Mouse (Mus musculus) G1E (cell line): ENCODE results near the gene Atr. TPM values are rescaled to one million over a fixed set of nuclear protein-coding genes. Genes with fewer than 3 reads are reported as not detected.

Experiments used
- ATAC-seq: 2 replicates; pipeline ENCODE4 v1.8.0; 2016; ENCODE audit warnings: mild to moderate bottlenecking; ENCODE audit not compliant: insufficient number of reproducible peaks, poor library complexity, low FRiP score, severe bottlenecking; ENCODE audit errors: extremely low read depth
- DNase-seq: peaks from one replicate; pipeline ENCODE4 v3.0.0; 2012; ENCODE audit warnings: low spot score
- H3K27me3 ChIP-seq: 2 replicates; pipeline ENCODE4 v1.6.1; 2012; ENCODE audit warnings: mild to moderate bottlenecking, low read length, inconsistent platforms; ENCODE audit not compliant: insufficient read depth
- H3K36me3 ChIP-seq: replicated peaks from 2 replicates; pipeline ENCODE3; 2012; ENCODE audit warnings: mild to moderate bottlenecking, inconsistent platforms
- H3K4me1 ChIP-seq: 2 replicates; pipeline ENCODE4 v1.6.1; 2012; ENCODE audit warnings: low read depth, low read length, inconsistent platforms, mixed read lengths; ENCODE audit not compliant: insufficient read depth
- H3K4me3 ChIP-seq: 2 replicates; pipeline ENCODE4 v1.5.1; 2012; ENCODE audit warnings: low read depth, mild to moderate bottlenecking, inconsistent platforms, low read length, moderate library complexity, mixed read lengths
- H3K9me3 ChIP-seq: replicated peaks from 2 replicates; pipeline ENCODE4 v1.6.1; 2012; ENCODE audit warnings: inconsistent platforms
- CTCF ChIP-seq: IDR thresholded peaks from 2 replicates; pipeline ENCODE4 v1.5.1; 2012; ENCODE audit warnings: low read depth, low read length, inconsistent platforms, mixed read lengths
- GATA1 ChIP-seq: IDR thresholded peaks from 2 replicates; pipeline ENCODE4 v1.6.1; 2012; ENCODE audit warnings: borderline replicate concordance, low read length, inconsistent platforms, mixed read lengths
- GATA2 ChIP-seq: IDR thresholded peaks from 2 replicates; pipeline ENCODE4 v1.6.1; 2012; ENCODE audit warnings: low read depth, low read length, inconsistent platforms, borderline replicate concordance
- POLR2AphosphoS5 ChIP-seq: IDR thresholded peaks from 2 replicates; pipeline ENCODE4 v1.6.1; 2012; ENCODE audit warnings: low read depth, low read length, inconsistent platforms; ENCODE audit not compliant: insufficient replicate concordance
- TAL1 ChIP-seq: conservative IDR thresholded peaks from 2 replicates; pipeline ENCODE4 v1.6.1; 2012; ENCODE audit warnings: low read depth, low read length, inconsistent platforms, mixed read lengths
- polyA plus RNA-seq: library from polyadenylated mRNA; stranded (reverse); fragments of >175 nt; gene quantifications from 2 replicates; pipeline ENCODE4 v1.2.3, GENCODE M21; 2012
- total RNA-seq, 2 experiments: library from RNA; stranded (forward) in 1 of 2; stranded (reverse) in 1 of 2; fragments of 200-1000 nt in 1 of 2; fragments of >200 nt in 1 of 2; fragmentation: Nextera tagmentation in 1 of 2; gene quantifications; 2 replicates each; pipeline ENCODE4 v1.2.3; 2014 to 2017

Atr gene
- total and polyA plus RNA-seq, 3 experiments: 6.9 to 116 (median 80.1) TPM

- DNase-seq: no peak
- peaks cover 54% of the 10 kb centered on the region for H3K36me3 ChIP-seq
- no peaks in the 10 kb centered on the region for H3K27me3 ChIP-seq
- H3K4me3 ChIP-seq: no peak overlapping the region
- no peaks in the 10 kb centered on the region for H3K9me3 ChIP-seq
- no peak for ATAC-seq
- no peak for TF ChIP-seq TAL1
- no peak for TF ChIP-seq CTCF
- TF ChIP-seq GATA2: no peak
- no peak for TF ChIP-seq POLR2AphosphoS5
- TF ChIP-seq GATA1: no peak
- H3K4me1 ChIP-seq: peaks cover 18% of the 10 kb centered on the region
These were observed 106.6 kb downstream of the Atr start for GRCm38 (mm10) chr9:95964037-95964436.

- Histone ChIP-seq H3K4me3 (no peak overlapping the region), H3K4me1 (peaks cover 7% of the 10 kb centered on the region), H3K27me3 (no peaks in the 10 kb centered on the region), H3K36me3 (peaks cover 64% of the 10 kb centered on the region), H3K9me3 (no peaks in the 10 kb centered on the region)
- ATAC-seq (no peak), DNase-seq (no peak)
- TF ChIP-seq GATA2 (no peak), POLR2AphosphoS5 (no peak), CTCF (no peak), TAL1 (no peak), GATA1 (no peak)
These were observed 120.9 kb downstream of the Atr start for GRCm38 (mm10) chr9:95978279-95978678.

- H3K9me3 ChIP-seq: no peaks in the 10 kb centered on the region
- H3K4me1 ChIP-seq: peaks cover 7% of the 10 kb centered on the region
- H3K4me3 ChIP-seq: no peak overlapping the region
- TF ChIP-seq GATA2 (no peak), POLR2AphosphoS5 (no peak), TAL1 (no peak), CTCF (no peak), GATA1 (no peak)
- H3K27me3 ChIP-seq: no peaks in the 10 kb centered on the region
- no peak for ATAC-seq
- DNase-seq: no peak
- H3K36me3 ChIP-seq: peaks cover 64% of the 10 kb centered on the region
These were observed 122.5 kb downstream of the Atr start for GRCm38 (mm10) chr9:95979896-95980295.

- TF ChIP-seq CTCF (no peak), GATA2 (no peak), POLR2AphosphoS5 (no peak), TAL1 (no peak), GATA1 (no peak)
- no peaks in the 10 kb centered on the region for H3K27me3 ChIP-seq
- no peaks in the 10 kb centered on the region for H3K9me3 ChIP-seq
- no peak for ATAC-seq
- H3K4me3 ChIP-seq: no peak overlapping the region
- peaks cover 55% of the 10 kb centered on the region for H3K36me3 ChIP-seq
- DNase-seq: no peak
- H3K4me1 ChIP-seq: no peaks in the 10 kb centered on the region
These were observed 134.9 kb downstream of the Atr start for GRCm38 (mm10) chr9:95992255-95992654.

Other genes starting within 250 kb of the Atr start
- not detected in 2 replicates for gene Pcolce2, start 220.0 kb upstream of the Atr start, total RNA-seq (2014; fragmentation: Nextera tagmentation)
- gene Pcolce2, start 220.0 kb upstream of the Atr start, total RNA-seq (2017): under 0.01 and 0.05 TPM in 2 replicates
- not detected in 2 replicates for gene Pcolce2, start 220.0 kb upstream of the Atr start, polyA plus RNA-seq
- not detected in 2 replicates for gene Trpc1, start 107.2 kb upstream of the Atr start, total RNA-seq (2014; fragmentation: Nextera tagmentation)
- 0.06 and 0.38 TPM in 2 replicates for gene Trpc1, start 107.2 kb upstream of the Atr start, total RNA-seq (2017)
- not detected in 2 replicates for gene Trpc1, start 107.2 kb upstream of the Atr start, polyA plus RNA-seq
- gene Pls1, start 12.3 kb upstream of the Atr start, total RNA-seq (2014; fragmentation: Nextera tagmentation): not detected in 2 replicates
- under 0.01 and 0.16 TPM in 2 replicates for gene Pls1, start 12.3 kb upstream of the Atr start, total RNA-seq (2017)
- not detected in 2 replicates for gene Pls1, start 12.3 kb upstream of the Atr start, polyA plus RNA-seq
- 57.9 and 64.9 TPM in 2 replicates for gene Xrn1, start 97.2 kb downstream of the Atr start, total RNA-seq (2014; fragmentation: Nextera tagmentation)
- 22.1 and 32.0 TPM in 2 replicates for gene Xrn1, start 97.2 kb downstream of the Atr start, total RNA-seq (2017)
- 3.1 and 4.3 TPM in 2 replicates for gene Xrn1, start 97.2 kb downstream of the Atr start, polyA plus RNA-seq